Mouse (Mus musculus) midbrain, embryonic 16.5 days (tissue): ENCODE measurements at regions not wholly inside any gene's neighbourhood (a gene's known extent, or its start where the extent isn't known, plus 50 kb on each side); places are given as distances from the start of the nearest gene placed in this dataset.
A peak's percentile ranks its signal among the peaks of the same experiment; 100 is the strongest.

ENCODE experiments used
- ATAC-seq: fragments of 200-750 bp; cut with Nextera tagmentation; 2 replicates; pipeline ENCODE4 v1.8.0; 2017; ENCODE audit warnings: moderate TSS enrichment
- H3K27ac ChIP-seq: fragments of 300-500 bp; sonication (generic); 2 replicates; pipeline ENCODE4 v1.5.1; 2014; ENCODE audit warnings: mild to moderate bottlenecking, low read length, mixed read lengths
- H3K27me3 ChIP-seq: fragments of 300-500 bp; sonication (generic); 2 replicates; pipeline ENCODE4 v1.6.1; 2014; ENCODE audit warnings: low read depth, low read length, mixed read lengths; ENCODE audit not compliant: control insufficient read depth, insufficient read depth
- H3K36me3 ChIP-seq: fragments of 300-500 bp; sonication (generic); 2 replicates; pipeline ENCODE4 v1.6.1; 2014; ENCODE audit warnings: mild to moderate bottlenecking, low read length, moderate library complexity, mixed read lengths; ENCODE audit not compliant: control insufficient read depth, insufficient read depth
- H3K4me1 ChIP-seq: fragments of 300-500 bp; sonication (generic); 2 replicates; pipeline ENCODE4 v1.6.1; 2014; ENCODE audit warnings: mild to moderate bottlenecking, low read length, mixed read lengths; ENCODE audit not compliant: control insufficient read depth, insufficient read depth
- H3K4me2 ChIP-seq: fragments of 300-500 bp; sonication (generic); 2 replicates; pipeline ENCODE4 v1.6.1; 2014; ENCODE audit warnings: mild to moderate bottlenecking, low read length, mixed read lengths
- H3K4me3 ChIP-seq: fragments of 300-500 bp; sonication (generic); 2 replicates; pipeline ENCODE4 v1.5.1; 2014; ENCODE audit warnings: low read depth, mild to moderate bottlenecking, low read length, moderate library complexity, mixed read lengths
- H3K9ac ChIP-seq: fragments of 300-500 bp; sonication (generic); 2 replicates; pipeline ENCODE4 v1.6.1; 2014; ENCODE audit warnings: low read depth, low read length, mixed read lengths
- H3K9me3 ChIP-seq: fragments of 300-500 bp; sonication (generic); replicated peaks from 2 replicates; pipeline ENCODE4 v1.6.1; 2014; ENCODE audit warnings: mild to moderate bottlenecking, low read length, mixed read lengths; ENCODE audit not compliant: control insufficient read depth, poor library complexity, severe bottlenecking
- WGBS: fragments of 180-500 bp; shearing (Covaris S2); extraction: QIAGEN DNeasy Blood & Tissue Kit; methylation state at CpG from one replicate; pipeline ENCODE4 v1.1.7; 2014; 5-methylcytosine and 5-hydroxymethylcytosine counted together

DNA sequence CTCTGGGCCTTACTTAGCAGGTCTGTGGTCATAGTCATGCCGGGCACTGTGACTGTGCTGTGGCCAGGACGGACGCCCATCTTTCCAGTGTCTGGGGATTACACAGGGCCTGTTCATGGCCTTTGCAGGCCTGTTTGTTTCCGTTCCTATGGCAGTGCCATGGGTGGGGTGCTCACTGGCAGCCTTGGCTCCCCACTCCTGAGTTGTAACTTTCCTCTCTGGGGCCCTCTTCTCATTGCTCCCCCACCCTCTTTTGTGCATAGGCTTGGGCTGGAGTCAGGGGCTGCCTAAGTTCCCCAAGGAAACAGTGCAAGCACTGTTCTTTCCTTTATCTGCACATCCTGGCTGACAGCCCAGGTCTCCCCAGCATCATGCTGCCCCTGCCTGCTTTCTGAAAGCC lies 72.9 kb upstream of the Rxra start:
- Histone ChIP-seq H3K4me1 (no peaks in the 10 kb centered on the region), H3K27ac (peak overlapping the region; percentile 7; the same call in 1 of the 2 replicates), H3K9me3 (no peaks in the 10 kb centered on the region), H3K36me3 (no peaks in the 10 kb centered on the region), H3K4me2 (no peak overlapping the region), H3K27me3 (no peaks in the 10 kb centered on the region), H3K4me3 (no peak overlapping the region), H3K9ac (no peak overlapping the region)
- peak; percentile 73 for ATAC-seq
- 74% methylated on average over 4 of the region's 4 CpGs for WGBS

- ATAC-seq = no peak
- Histone ChIP-seq H3K36me3 (no peaks in the 10 kb centered on the region), H3K4me3 (no peak overlapping the region), H3K4me1 (no peaks in the 10 kb centered on the region), H3K4me2 (no peak overlapping the region), H3K9ac (no peak overlapping the region), H3K9me3 (no peaks in the 10 kb centered on the region), H3K27ac (no peak overlapping the region), H3K27me3 (no peaks in the 10 kb centered on the region)
- WGBS = 66% methylated on average over 3 of the region's 3 CpGs
Observed at GRCm38 (mm10) chr2:27604588-27604987, 71.7 kb upstream of the Rxra start.

- H3K9ac ChIP-seq = no peak overlapping the region
Observed at GRCm38 (mm10) chr2:27606816-27607215, 69.4 kb upstream of the Rxra start.

DNA sequence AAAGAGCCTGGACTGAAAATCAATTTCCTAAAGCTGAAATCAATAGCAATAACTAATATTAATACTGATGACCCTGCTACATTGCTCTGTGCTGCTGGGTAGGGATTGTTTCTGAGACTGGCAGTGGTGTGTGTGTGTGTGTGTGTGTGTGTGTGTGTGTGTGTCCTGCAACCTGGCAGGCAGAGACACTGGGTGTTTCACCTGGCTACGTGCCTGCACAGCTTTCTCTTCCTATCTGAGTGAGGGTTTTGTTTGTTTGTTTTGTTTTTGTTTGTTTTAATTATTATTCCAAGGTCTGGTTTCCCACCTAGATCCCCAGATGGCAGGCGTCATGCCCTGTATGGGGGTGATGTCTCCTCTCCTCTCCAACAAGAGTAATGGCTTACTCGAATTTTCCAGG lies 54.5 kb upstream of the Rxra start:
- H3K27ac ChIP-seq = no peak overlapping the region
- H3K9me3 ChIP-seq = no peaks in the 10 kb centered on the region
- H3K27me3 ChIP-seq = no peaks in the 10 kb centered on the region
- no peak overlapping the region for H3K4me3 ChIP-seq
- H3K36me3 ChIP-seq = no peaks in the 10 kb centered on the region
- H3K4me2 ChIP-seq = no peak overlapping the region
- no peak overlapping the region for H3K9ac ChIP-seq
- no peaks in the 10 kb centered on the region for H3K4me1 ChIP-seq
- ATAC-seq = no peak
- WGBS = 74% methylated on average over 3 of the region's 3 CpGs

More at GRCm38 (mm10) chr2:27606816-27607215, 69.4 kb upstream of the Rxra start:
- H3K36me3 ChIP-seq = no peaks in the 10 kb centered on the region
- ATAC-seq = no peak
- WGBS = 80% methylated on average over 9 of the region's 9 CpGs
- H3K9me3 ChIP-seq = no peaks in the 10 kb centered on the region
- H3K4me1 ChIP-seq = no peaks in the 10 kb centered on the region
- no peak overlapping the region for H3K4me2 ChIP-seq
- H3K4me3 ChIP-seq = no peak overlapping the region
- no peak overlapping the region for H3K27ac ChIP-seq
- no peaks in the 10 kb centered on the region for H3K27me3 ChIP-seq

- 76% methylated on average over 2 of the region's 2 CpGs for WGBS
- Histone ChIP-seq H3K36me3 (no peaks in the 10 kb centered on the region), H3K9ac (no peak overlapping the region), H3K4me2 (no peak overlapping the region), H3K9me3 (no peaks in the 10 kb centered on the region), H3K4me1 (no peaks in the 10 kb centered on the region), H3K27me3 (no peaks in the 10 kb centered on the region), H3K27ac (no peak overlapping the region), H3K4me3 (no peak overlapping the region)
- no peak for ATAC-seq
Observed at GRCm38 (mm10) chr2:27624656-27625366, 51.4 kb upstream of the Rxra start.
